Mouse (Mus musculus) lung, embryonic 16.5 days (tissue): ENCODE measurements around the gene Dnpep. TPM values are rescaled to one million over a fixed set of nuclear protein-coding genes. Genes with fewer than 3 reads are reported as not detected.
A peak's percentile ranks its signal among the peaks of the same experiment; 100 is the strongest.

Experiments used
- ATAC-seq: fragments of 200-750 bp; cut with Nextera tagmentation; 2 replicates; pipeline ENCODE4 v1.8.0; 2017; ENCODE audit warnings: low read depth, mild to moderate bottlenecking, moderate library complexity
- H3K27ac ChIP-seq: fragments of 300-500 bp; sonication (generic); 2 replicates; pipeline ENCODE4 v1.5.1; 2014; ENCODE audit warnings: mild to moderate bottlenecking, control low read depth, low read length
- H3K27me3 ChIP-seq: fragments of 300-500 bp; sonication (generic); 2 replicates; pipeline ENCODE4 v1.6.1; 2014; ENCODE audit warnings: low read depth, low read length, mixed read lengths; ENCODE audit not compliant: control insufficient read depth, insufficient read depth
- H3K36me3 ChIP-seq: fragments of 300-500 bp; sonication (generic); 2 replicates; pipeline ENCODE4 v1.6.1; 2014; ENCODE audit warnings: low read length; ENCODE audit not compliant: control insufficient read depth, insufficient read depth
- H3K4me1 ChIP-seq: fragments of 300-500 bp; sonication (generic); replicated peaks from 2 replicates; pipeline ENCODE4 v1.6.1; 2014; ENCODE audit warnings: low read length, mixed read lengths; ENCODE audit not compliant: control insufficient read depth, insufficient read depth
- H3K4me2 ChIP-seq: fragments of 300-500 bp; sonication (generic); 2 replicates; pipeline ENCODE4 v1.6.1; 2014; ENCODE audit warnings: low read depth, low read length, control low read depth
- H3K4me3 ChIP-seq: fragments of 300-500 bp; sonication (generic); 2 replicates; pipeline ENCODE4 v1.5.1; 2014; ENCODE audit warnings: mild to moderate bottlenecking, low read length, control low read depth
- H3K9ac ChIP-seq: fragments of 300-500 bp; sonication (generic); 2 replicates; pipeline ENCODE4 v1.6.1; 2014; ENCODE audit warnings: low read length, control low read depth
- H3K9me3 ChIP-seq: fragments of 300-500 bp; sonication (generic); 2 replicates; pipeline ENCODE4 v1.6.1; 2016; ENCODE audit warnings: low read length; ENCODE audit not compliant: control insufficient read depth
- WGBS: fragments of 180-500 bp; shearing (Covaris S2); extraction: QIAGEN DNeasy Blood & Tissue Kit; methylation state at CpG from one replicate; pipeline ENCODE4 v1.1.7; 2014; 5-methylcytosine and 5-hydroxymethylcytosine counted together
- polyA plus RNA-seq: library from polyadenylated mRNA; unstranded; fragments of >200 nt; fragmentation: Nextera tagmentation; extraction: Ambion mirVana; gene quantifications from 2 replicates; pipeline ENCODE4 v1.2.1, GENCODE M21; 2015

The Dnpep gene
- polyA plus RNA-seq, 1 experiment from 2014 or later = 118 TPM

- H3K36me3 ChIP-seq = no peaks in the 10 kb centered on the region
- peaks cover 15% of the 10 kb centered on the region for H3K4me1 ChIP-seq
- peak overlapping the region; percentile 2; the same call in 1 of the 2 replicates for H3K9ac ChIP-seq
- ATAC-seq = peak; percentile 49; the same call in 1 of the 2 replicates
- H3K4me2 ChIP-seq = peak overlapping the region; percentile 23; the same call in 1 of the 2 replicates
- H3K27ac ChIP-seq = peak overlapping the region; percentile 68; the same call in 1 of the 2 replicates
- H3K4me3 ChIP-seq = no peak overlapping the region
- H3K9me3 ChIP-seq = no peaks in the 10 kb centered on the region
- 10% methylated on average over 11 of the region's 11 CpGs for WGBS
- peaks cover 2% of the 10 kb centered on the region; the same call in 1 of the 2 replicates for H3K27me3 ChIP-seq
Observed at GRCm38 (mm10) chr1:75338091-75338694, 20.4 kb upstream of the Dnpep start.

DNA sequence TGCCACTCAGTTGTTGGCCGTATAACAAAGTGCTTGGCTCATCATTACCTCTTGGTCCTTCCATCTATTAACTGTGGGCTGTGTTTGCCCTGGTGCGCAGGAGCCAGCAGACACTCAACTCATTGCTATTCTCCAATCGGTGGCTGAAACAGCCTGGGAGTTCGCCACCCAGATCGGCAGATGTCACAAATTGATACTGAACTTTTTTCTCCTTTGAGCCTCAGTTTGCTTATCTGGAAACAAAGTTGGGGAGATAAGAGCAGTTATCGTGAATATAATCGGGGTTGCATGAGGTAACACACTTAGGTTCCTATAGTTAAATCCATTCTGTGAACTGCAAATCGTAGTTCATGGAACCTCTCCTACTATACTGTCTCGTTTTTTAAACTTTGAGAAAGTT lies 19.3 kb upstream of the Dnpep start:
- no peaks in the 10 kb centered on the region for H3K9me3 ChIP-seq
- ATAC-seq = no peak
- H3K4me1 ChIP-seq = peaks cover 15% of the 10 kb centered on the region
- H3K36me3 ChIP-seq = no peaks in the 10 kb centered on the region
- H3K27ac ChIP-seq = no peak overlapping the region
- no peak overlapping the region for H3K9ac ChIP-seq
- no peak overlapping the region for H3K4me3 ChIP-seq
- H3K4me2 ChIP-seq = no peak overlapping the region
- H3K27me3 ChIP-seq = peaks cover 2% of the 10 kb centered on the region; the same call in 1 of the 2 replicates
- WGBS = 45% methylated on average over 9 of the region's 9 CpGs

DNA sequence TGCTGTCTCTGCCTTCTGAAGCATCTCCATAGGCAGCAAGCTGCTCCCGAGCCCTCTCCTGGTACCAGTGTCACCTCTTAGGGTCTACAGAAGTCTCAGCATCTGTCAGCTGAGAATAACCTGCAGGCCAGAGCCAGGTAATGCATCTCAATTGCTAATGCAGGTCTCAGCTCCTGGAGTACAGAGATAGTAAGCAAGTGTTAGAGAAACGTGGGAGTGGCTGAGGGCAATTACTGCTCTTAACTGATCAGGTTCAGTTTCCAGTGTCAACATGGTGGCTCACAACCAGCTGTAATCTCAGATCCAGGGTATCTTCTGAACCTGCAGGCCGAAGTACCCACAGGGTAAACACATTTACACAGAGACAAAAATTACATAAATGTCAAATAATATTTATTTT lies 18.7 kb upstream of the Dnpep start:
- Histone ChIP-seq H3K9me3 (no peaks in the 10 kb centered on the region), H3K4me2 (no peak overlapping the region), H3K4me3 (no peak overlapping the region), H3K27me3 (no peaks in the 10 kb centered on the region), H3K4me1 (peaks cover 15% of the 10 kb centered on the region), H3K27ac (no peak overlapping the region), H3K36me3 (no peaks in the 10 kb centered on the region), H3K9ac (no peak overlapping the region)
- ATAC-seq = no peak
- 40% methylated on average over 3 of the region's 3 CpGs for WGBS

DNA sequence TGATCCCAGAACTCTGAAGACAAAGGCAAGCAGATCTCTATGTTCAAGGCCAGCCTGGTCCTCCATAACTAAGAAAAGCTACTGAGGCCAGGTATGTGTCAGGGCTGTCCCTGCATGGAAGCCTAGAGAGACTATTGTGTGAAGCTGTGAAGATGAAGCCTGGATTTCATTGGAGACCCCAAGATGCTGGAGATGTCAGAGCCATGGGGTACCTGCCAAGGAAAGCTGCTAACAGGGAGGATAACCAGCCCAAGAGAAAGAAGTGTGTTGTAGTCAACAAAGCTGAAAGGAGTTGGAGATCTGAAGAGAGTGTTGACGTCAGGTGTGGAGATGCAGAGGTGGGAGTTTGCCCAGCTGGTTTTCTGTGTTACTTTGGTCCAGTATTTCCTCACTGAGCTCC lies 13.5 kb upstream of the Dnpep start:
- ATAC-seq = no peak
- H3K27ac ChIP-seq = no peak overlapping the region
- no peak overlapping the region for H3K4me2 ChIP-seq
- H3K9ac ChIP-seq = no peak overlapping the region
- H3K36me3 ChIP-seq = no peaks in the 10 kb centered on the region
- H3K27me3 ChIP-seq = no peaks in the 10 kb centered on the region
- 60% methylated on average over 1 of the region's 1 CpGs for WGBS
- no peaks in the 10 kb centered on the region for H3K9me3 ChIP-seq
- H3K4me3 ChIP-seq = no peak overlapping the region
- H3K4me1 ChIP-seq = no peaks in the 10 kb centered on the region

- Histone ChIP-seq H3K36me3 (no peaks in the 10 kb centered on the region), H3K9me3 (no peaks in the 10 kb centered on the region), H3K4me2 (no peak overlapping the region), H3K27ac (no peak overlapping the region), H3K4me1 (no peaks in the 10 kb centered on the region), H3K27me3 (no peaks in the 10 kb centered on the region), H3K9ac (no peak overlapping the region), H3K4me3 (no peak overlapping the region)
- no peak for ATAC-seq
Observed at GRCm38 (mm10) chr1:75327461-75327860, 9.7 kb upstream of the Dnpep start.

DNA sequence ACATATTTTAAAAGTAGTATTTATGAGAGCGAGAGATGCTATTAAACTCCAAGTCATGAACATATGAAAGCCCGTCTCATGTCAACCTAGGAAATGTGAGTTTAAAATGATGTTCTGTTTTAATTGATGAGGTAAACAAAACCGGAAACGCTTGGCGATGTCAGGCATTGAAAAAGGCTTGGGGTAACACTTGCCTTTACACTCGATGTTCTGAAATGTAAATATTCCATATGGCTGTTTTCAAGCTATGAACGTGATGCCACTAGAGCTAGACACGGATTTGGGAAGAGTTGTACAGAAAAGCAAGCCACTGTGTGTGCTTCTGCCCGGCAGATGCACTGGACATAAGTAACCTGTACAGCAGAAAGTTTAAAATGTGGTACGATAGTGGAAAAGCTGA lies 1.4 kb upstream of the Dnpep start:
- ATAC-seq = no peak
- no peak overlapping the region for H3K9ac ChIP-seq
- no peak overlapping the region for H3K4me2 ChIP-seq
- H3K4me1 ChIP-seq = peaks cover 12% of the 10 kb centered on the region; the same call in 1 of the 2 replicates
- WGBS = 60% methylated on average over 10 of the region's 10 CpGs
- peaks cover 1% of the 10 kb centered on the region; the same call in 1 of the 2 replicates for H3K36me3 ChIP-seq
- H3K27ac ChIP-seq = no peak overlapping the region
- no peak overlapping the region for H3K4me3 ChIP-seq
- no peaks in the 10 kb centered on the region for H3K27me3 ChIP-seq
- no peaks in the 10 kb centered on the region for H3K9me3 ChIP-seq

DNA sequence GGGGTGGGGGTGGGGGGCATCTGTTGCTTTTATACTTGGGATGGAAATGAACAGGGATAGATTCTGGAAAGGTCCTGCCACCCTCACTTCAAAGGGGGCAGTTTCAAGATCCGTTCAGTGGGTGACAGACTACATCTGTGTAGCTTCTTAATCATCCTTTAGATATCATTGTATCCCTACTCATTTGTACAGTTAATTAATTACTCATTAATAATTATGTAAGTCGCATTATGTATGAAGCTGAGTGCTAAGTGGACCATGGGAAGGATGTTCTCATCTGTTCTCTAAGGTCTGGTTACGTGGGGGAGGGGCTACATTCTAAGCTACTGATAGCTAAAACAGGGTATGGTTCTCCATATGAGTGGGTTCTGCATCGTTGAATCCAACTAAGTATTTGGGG lies 946 bp upstream of the Dnpep start:
- WGBS = 79% methylated on average over 4 of the region's 4 CpGs
- no peaks in the 10 kb centered on the region for H3K9me3 ChIP-seq
- peaks cover 12% of the 10 kb centered on the region; the same call in 1 of the 2 replicates for H3K4me1 ChIP-seq
- H3K4me3 ChIP-seq = no peak overlapping the region
- H3K9ac ChIP-seq = no peak overlapping the region
- no peak overlapping the region for H3K27ac ChIP-seq
- H3K4me2 ChIP-seq = no peak overlapping the region
- H3K36me3 ChIP-seq = peaks cover 5% of the 10 kb centered on the region; the same call in 1 of the 2 replicates
- H3K27me3 ChIP-seq = no peaks in the 10 kb centered on the region
- no peak for ATAC-seq

- H3K4me1 ChIP-seq = peaks cover 12% of the 10 kb centered on the region; the same call in 1 of the 2 replicates
- ATAC-seq = no peak
- peak overlapping the region; percentile 44 for H3K4me2 ChIP-seq
- WGBS = 63% methylated on average over 3 of the region's 3 CpGs
- peaks cover 6% of the 10 kb centered on the region; the same call in 1 of the 2 replicates for H3K36me3 ChIP-seq
- H3K4me3 ChIP-seq = peak overlapping the region; percentile 32
- no peaks in the 10 kb centered on the region for H3K27me3 ChIP-seq
- H3K9ac ChIP-seq = peak overlapping the region; percentile 54; the same call in 1 of the 2 replicates
- no peaks in the 10 kb centered on the region for H3K9me3 ChIP-seq
- peak overlapping the region; percentile 12 for H3K27ac ChIP-seq
Observed at GRCm38 (mm10) chr1:75318301-75318700, 511 bp upstream of the Dnpep start.

DNA sequence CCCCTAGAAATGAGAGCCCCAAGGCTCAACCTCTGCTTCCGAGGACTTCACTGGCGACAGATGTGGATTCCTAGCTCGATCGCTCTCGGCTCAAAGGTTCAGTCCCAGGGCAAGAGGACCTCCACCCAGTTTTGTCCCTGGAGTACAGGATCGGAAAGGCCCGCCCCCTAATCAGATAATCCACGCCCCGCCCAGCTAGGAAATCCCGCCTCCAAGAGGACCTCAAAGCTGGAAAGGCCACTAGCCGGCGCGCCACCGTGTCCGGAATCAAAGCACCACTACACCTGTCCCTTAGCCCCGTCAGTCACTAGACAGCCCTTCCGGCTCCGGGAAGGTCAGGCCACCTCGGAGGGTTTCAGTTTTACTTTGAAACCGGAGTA lies 939 bp downstream of the Dnpep start:
- Histone ChIP-seq H3K27ac (peak overlapping the region; percentile 98), H3K4me3 (peak overlapping the region; percentile 86), H3K36me3 (peaks cover 14% of the 10 kb centered on the region), H3K27me3 (no peaks in the 10 kb centered on the region), H3K4me1 (peaks cover 12% of the 10 kb centered on the region; the same call in 1 of the 2 replicates), H3K9me3 (no peaks in the 10 kb centered on the region), H3K9ac (peak overlapping the region; percentile 85), H3K4me2 (peak overlapping the region; percentile 92)
- peak; percentile 47 for ATAC-seq
- 0% methylated on average over 20 of the region's 20 CpGs for WGBS
